Mouse (Mus musculus) megakaryocyte, embryonic 14.5 days (primary cell): ENCODE measurements at regions not wholly inside any gene's neighbourhood (a gene's known extent, or its start where the extent isn't known, plus 50 kb on each side); places are given as distances from the start of the nearest gene placed in this dataset.

Experiments used
- FLI1 ChIP-seq: IDR thresholded peaks from 2 replicates; pipeline ENCODE4 v1.6.1; 2012; ENCODE audit warnings: low read length, inconsistent platforms, mixed read lengths
- GATA1 ChIP-seq: IDR thresholded peaks from 3 replicates; pipeline ENCODE4 v1.6.1; 2012; ENCODE audit warnings: mixed read lengths, low read length, inconsistent platforms, borderline replicate concordance

DNA sequence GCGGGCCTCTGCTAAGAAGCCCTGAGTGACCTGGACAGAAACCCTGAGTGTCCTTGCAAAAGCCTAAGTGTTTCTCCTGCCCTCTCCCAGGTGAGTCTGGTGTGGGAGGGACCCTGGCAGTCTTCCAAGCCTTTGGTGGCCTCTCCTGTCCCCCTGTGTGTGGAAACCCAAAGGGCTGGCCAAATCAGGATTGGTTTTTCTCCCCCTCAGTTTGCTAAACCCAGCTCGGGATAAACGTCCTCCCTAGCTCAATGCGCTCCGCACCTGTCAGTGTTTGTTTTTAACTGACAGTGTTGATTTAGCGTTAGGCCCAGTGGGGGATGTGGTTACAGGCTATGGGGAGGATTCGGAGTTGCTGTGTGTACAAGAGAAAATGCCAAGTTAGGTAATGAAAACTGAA lies 140.9 kb upstream of the Dyrk2 start:
- no peak for TF ChIP-seq FLI1
- no peak for TF ChIP-seq GATA1
